Mouse (Mus musculus) right cerebral cortex, adult 18-20 months (tissue): ENCODE results near the gene Rprml.
A peak's percentile ranks its signal among the peaks of the same experiment; 100 is the strongest.

Experiments
- DNase-seq: peaks from one replicate; pipeline ENCODE4 v3.0.0; 2022; ENCODE audit warnings: mixed read lengths

The Rprml gene

DNA sequence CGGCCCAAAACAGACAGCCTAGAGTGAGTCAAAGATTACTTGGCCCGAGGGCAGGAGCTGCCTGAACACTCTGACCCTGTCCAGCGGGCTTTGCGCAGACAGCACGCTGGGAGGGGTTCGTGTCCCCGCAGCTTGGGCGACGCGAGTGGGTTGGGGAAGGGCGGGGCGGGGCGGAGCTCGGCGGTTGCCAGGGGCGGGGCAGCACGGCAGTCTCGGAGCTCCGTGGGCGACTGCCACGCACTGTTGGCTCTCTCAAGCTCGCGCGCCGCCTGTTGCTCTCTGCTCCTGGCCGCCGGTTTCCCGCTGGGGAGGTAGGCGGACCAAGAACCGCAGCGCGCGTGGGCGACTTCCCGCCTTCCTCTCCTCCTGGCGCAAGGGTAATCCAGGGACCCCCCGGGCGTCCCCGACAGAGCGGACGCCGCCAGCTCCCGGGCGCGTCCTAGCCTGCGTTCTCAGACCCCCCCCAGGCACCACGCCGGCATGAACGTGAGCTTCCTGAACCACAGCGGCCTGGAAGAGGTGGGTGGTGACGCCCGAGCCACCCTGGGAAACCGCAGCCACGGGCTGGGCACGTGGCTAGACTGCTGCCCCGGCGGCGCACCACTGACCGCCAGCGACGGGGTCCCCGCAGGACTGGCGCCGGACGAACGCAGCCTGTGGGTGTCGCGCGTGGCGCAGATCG is at the start of gene Rprml:
Rprml (plus strand) TSS at position 270 of the 682 bp plus-strand sequence.
- peak; percentile 93 for DNase-seq

- DNase-seq, result no peak
Observed at GRCm38 (mm10) chr11:103606611-103607010, 42.8 kb upstream of the Rprml start.

- DNase-seq, result no peak
Observed at GRCm38 (mm10) chr11:103610772-103611171, 38.6 kb upstream of the Rprml start.

GRCm38 (mm10) chr11:103621040-103621439 is 28.3 kb upstream of the Rprml start, which contains the start of gene Gm884:
Gene Gm884 (minus strand): TSS chr11:103621140.
- no peak for DNase-seq

DNA sequence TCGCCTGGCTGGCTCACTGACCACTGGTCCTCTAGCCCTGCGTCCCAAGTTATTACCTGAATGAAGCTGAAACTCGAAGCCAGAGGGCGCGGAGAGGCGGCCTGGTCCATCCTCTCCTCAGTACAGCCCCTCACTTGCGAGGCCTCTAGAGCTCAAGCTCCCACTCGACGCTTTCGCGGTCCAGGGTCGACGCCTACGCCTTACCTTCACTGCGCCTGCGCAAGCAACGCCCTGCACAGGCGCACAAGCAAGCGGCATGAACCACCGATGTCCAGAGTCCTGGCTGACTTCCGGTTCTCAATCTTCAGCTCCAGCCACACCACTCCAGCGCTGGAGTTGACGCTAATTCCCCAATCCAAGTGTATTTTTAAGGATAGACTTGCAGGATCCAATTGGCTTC is 21.9 kb upstream of the Rprml start:
- no peak for DNase-seq

DNA sequence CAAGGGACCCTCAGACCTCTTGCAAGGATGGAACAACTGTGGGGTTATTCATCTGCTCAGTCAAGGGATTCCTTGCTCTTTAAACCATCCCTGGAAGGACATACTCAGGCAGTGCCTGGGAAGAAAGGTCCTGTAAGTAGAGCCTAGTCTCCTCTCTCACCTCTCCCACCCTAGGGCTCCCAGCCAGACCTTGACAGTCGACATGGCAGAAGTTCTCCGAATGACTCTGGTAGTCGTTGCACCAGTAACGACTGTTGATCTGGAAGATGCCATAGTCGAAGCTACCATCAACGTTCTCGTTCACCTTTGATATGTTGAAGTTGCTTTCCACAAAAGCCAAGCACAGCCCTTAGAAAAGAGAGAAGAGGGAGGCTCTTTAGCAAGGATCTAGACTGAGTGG is 14.6 kb upstream of the Rprml start:
- no peak for DNase-seq

- no peak for DNase-seq
Observed at GRCm38 (mm10) chr11:103635481-103635880, 13.9 kb upstream of the Rprml start.

DNA sequence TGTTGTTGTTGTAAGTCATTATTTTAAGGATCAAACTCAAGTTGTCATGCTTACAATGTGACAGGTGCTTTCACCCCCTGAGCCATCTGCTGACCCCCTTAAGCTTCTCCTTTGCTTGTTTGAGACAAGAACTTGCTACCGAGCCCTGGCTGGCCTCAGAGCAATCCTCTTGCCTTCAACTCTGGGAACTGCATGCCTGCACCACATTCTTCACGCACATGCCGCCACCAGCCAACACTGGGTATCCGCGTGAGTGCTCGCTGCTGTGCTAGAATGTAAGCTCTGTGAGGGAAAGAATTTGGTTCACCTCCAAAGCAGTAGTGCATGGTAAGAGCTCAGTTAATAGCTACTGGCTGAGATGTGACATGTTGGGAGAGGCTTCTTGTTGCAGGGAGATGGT is 13.1 kb upstream of the Rprml start:
- DNase-seq, result no peak

DNA sequence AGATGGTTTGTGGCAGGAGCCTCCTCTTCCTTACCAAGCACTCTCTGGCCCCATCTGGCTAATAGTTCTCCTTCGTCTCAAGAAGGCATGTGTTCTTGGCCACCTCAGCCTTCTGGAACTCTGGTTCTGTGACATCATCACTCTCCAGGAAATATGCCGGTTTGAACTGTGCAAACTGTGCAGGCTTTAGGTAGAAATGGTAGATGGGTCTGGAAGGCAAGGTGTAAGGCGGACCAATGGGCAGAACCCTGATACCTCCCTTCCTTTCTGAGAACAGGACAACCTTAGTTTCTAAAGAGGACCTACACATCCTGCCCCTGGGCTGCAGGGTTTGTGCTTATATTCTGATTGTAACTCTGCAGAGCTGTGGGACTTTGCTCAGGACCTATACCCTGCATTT is 10.6 kb upstream of the Rprml start, which contains the start of gene Lyzl6:
Lyzl6 (minus strand) TSS at position 101 of the 400 bp plus-strand sequence.
- no peak for DNase-seq

- DNase-seq, result peak; percentile 63
Observed at GRCm38 (mm10) chr11:103639407-103639946, 9.9 kb upstream of the Rprml start.

- no peak for DNase-seq
Observed at GRCm38 (mm10) chr11:103643211-103643610, 6.2 kb upstream of the Rprml start.

GRCm38 (mm10) chr11:103645731-103646130 is 3.6 kb upstream of the Rprml start:
- DNase-seq, result no peak

DNA sequence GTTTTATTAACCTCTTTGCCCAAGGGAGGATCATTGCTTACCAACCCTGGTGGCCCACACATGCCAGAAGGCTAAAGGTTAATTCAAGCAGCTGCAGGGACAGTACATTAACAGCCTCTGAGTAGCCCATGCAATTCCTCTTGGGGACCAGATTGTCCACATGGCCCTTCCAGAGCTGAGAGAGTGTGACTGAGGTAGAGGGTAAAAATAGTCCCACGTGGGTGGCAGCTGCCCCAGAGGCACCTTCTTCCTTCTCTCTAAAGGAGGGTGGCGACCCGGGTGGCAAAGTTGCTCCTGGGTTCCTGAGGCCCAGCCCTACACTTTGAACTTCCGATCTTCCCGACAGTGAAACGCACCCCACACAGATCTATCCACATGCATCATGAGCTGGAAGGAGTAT is 3.1 kb upstream of the Rprml start:
- no peak for DNase-seq

DNA sequence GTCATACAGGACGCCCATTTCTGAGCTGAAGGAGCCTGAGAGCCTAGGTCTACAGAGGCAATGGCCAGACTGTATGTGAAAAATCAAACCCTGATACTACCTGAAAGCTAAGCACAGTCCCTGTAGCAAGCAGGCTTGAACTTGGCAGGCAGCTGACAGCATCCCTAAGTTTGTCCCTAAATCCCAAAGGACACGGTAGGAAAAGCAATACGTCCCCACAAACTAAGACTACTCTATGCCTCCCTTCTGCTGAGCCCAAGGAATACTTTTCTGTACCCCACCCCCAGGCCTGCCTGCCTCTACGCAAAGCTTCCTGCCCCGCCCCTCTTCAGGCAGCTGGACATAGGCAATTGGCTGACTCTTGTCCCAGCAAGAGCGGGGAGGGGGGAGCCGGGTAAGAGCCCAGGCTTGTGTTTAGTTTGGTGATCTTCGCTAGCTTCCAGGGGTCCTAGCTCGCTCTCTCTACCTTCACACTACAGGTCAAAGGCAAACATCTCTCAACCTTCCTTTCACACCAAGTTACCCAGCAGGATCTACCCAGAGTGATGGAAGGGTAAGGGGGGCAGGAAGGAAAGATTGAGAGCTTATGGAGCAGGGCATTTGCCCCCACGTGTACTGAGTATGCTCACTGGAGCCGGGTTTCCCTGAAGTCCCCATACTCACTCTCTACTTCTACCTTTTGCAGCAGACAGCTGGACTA is 1.3 kb upstream of the Rprml start:
- DNase-seq, result no peak

- DNase-seq, result peak; percentile 40
Observed at GRCm38 (mm10) chr11:103648656-103649055, 714 bp upstream of the Rprml start.

GRCm38 (mm10) chr11:103649983-103650493 is 668 bp downstream of the Rprml start:
- DNase-seq, result no peak

- DNase-seq, result peak; percentile 71
Observed at GRCm38 (mm10) chr11:103651426-103651825, 2.1 kb downstream of the Rprml start.

DNA sequence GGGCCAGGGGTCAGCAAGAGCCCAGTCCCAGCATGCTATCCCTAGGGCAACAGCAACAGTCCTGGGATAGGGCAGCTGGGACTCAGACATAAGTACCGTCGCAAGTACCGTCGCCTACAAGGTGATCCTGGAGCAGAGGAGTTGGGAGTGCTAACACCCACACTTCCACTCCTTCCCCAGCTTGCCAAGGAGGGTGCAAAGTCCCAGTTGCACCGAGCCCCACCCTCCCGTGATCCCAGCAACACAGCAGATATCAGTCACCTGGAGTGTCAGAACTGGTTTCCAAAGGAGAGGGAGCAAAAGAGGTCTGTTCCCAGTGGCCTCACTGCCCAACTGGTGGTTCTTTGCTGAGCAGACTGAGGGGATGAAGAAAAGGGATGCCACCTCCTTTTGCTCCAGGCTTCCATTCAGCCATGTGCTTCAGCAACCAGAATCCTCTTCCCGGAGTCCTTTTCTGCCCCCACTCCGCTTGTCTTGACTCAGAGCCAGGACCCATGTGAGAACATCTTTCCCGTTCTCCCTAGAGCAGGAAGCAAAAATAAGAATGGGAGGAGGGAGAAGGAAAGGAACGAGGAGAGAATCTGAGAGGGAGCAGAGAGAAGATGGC is 4.1 kb downstream of the Rprml start:
- DNase-seq, result peak; percentile 87

GRCm38 (mm10) chr11:103656520-103656919 is 7.2 kb downstream of the Rprml start:
- no peak for DNase-seq

- no peak for DNase-seq
Observed at GRCm38 (mm10) chr11:103658189-103658588, 8.8 kb downstream of the Rprml start.

GRCm38 (mm10) chr11:103661863-103662262 is 12.5 kb downstream of the Rprml start:
- DNase-seq, result peak; percentile 80

DNA sequence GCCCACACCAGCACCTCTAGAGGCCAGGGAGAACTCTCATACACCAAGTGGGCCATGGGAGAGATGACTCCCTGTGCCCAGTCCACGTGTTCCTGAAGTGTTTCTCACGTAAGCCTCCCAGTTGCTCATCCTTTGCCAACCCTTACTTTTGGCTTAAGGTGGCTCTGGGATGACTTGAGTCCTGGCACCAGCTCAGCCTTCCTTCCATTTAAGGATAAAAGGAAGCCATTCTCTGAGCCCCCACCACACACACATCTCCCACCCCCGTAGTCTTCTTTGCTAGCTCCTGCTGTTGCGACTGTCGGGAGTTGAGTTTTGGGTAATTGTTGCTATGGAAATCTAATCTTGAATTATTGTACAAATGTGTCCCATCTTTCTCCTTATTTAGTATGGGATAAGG is 13.2 kb downstream of the Rprml start:
- DNase-seq, result peak; percentile 90

- no peak for DNase-seq
Observed at GRCm38 (mm10) chr11:103663119-103663518, 13.7 kb downstream of the Rprml start.
